ENCODE assay signal across 7 mouse cellular contexts in the genomic region with DNA sequence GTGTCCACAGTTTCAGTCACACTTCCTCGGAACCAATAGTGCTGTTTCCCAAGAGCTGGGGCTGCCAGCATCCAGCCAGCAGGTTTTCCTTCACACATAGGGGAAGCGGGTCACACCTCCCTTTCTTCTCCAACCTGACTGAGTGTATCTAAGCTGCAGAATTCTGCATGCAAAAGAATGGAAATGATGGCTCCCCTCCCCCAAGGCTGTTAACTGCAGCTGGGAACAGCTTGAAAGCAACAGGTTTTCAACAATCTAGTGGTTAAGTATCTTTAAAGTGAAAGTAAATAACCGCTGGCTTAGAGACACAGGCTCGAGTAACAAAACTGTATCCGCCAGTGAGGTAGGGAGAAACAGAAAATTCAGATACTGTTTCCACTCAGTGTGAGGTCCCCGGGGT. TPM values are rescaled to one million over a fixed set of nuclear protein-coding genes. Genes with fewer than 3 reads are reported as not detected.
DNase-seq lines count a peak whose midpoint lies in the region; ATAC-seq lines count a peak whose summit lies in the region.

No protein-coding gene starts in this region.

- peak overlapping the region; percentile 60 for H3K27ac ChIP-seq in kidney, embryonic 15.5 days

- no peak for ATAC-seq in kidney, embryonic 15.5 days (replicated peaks; ENCODE audit: low FRiP score)

- H3K4me1 ChIP-seq in kidney, embryonic 15.5 days, result peaks cover 30% of the 10 kb centered on the region
- H3K4me1 ChIP-seq in megakaryocyte, embryonic 14.5 days, result peaks cover 21% of the 10 kb centered on the region

- no peaks in the 10 kb centered on the region for H3K27me3 ChIP-seq in kidney, embryonic 15.5 days
- peaks cover 13% of the 10 kb centered on the region for H3K27me3 ChIP-seq in megakaryocyte, embryonic 14.5 days (replicated peaks)

- H3K9me3 ChIP-seq in kidney, embryonic 15.5 days (replicated peaks), result no peaks in the 10 kb centered on the region
- H3K9me3 ChIP-seq in megakaryocyte, embryonic 14.5 days, result peaks cover 7% of the 10 kb centered on the region

- no peaks in the 10 kb centered on the region for H3K36me3 ChIP-seq in kidney, embryonic 15.5 days
- H3K36me3 ChIP-seq in megakaryocyte, embryonic 14.5 days (replicated peaks; ENCODE audit: low read length), result no peaks in the 10 kb centered on the region

- peak overlapping the region; percentile 35 for H3K4me3 ChIP-seq in kidney, embryonic 15.5 days (replicated peaks)
- H3K4me3 ChIP-seq in megakaryocyte, embryonic 14.5 days (replicated peaks), result peak overlapping the region; percentile 79

- DNase-seq in 3134 (ENCODE audit: extremely low read depth, insufficient read length, low spot score) (peak; percentile 40), 416B (ENCODE audit: low read depth) (peak; percentile 46)
- DNase-seq in forelimb bud, embryonic 11.5 days (ENCODE audit: low read depth, low spot score), result peak; percentile 45
- DNase-seq in cerebellum, adult 9-10 months, result no peak
- no peak for DNase-seq in cerebellum, adult 8-10 months

- H3K9ac ChIP-seq in kidney, embryonic 15.5 days, result peak overlapping the region; percentile 24; the same call in 1 of the 2 replicates

- H3K4me2 ChIP-seq in kidney, embryonic 15.5 days, result peak overlapping the region; percentile 55

- 9% methylated on average over 6 of the region's 6 CpGs for WGBS in kidney, embryonic 15.5 days

RNA-seq across cellular contexts. Expression of gene Bcl7a, which starts 25.6 kb away (rescaled TPM):
- 41.7 and 42.5 TPM in 2 replicates for polyA plus RNA-seq in kidney, embryonic 15.5 days (2015; fragmentation: Nextera tagmentation; extraction: Ambion mirVana)
- polyA plus RNA-seq in megakaryocyte, embryonic 14.5 days (2012; ENCODE audit: insufficient read depth, low replicate concordance), result 13.0 and 23.7 TPM in 2 replicates

Comparison
In these comparisons a context has a peak if more than half of its experiments do, and no peak if none do; other contexts are left out.
1. DNase-seq: peak in 3134 (single experiment), 416B (single experiment) and forelimb bud, embryonic 11.5 days (single experiment); none in cerebellum, adult 9-10 months (single experiment) and cerebellum, adult 8-10 months (single experiment).